29 mouse cellular contexts compared by ENCODE assay signal in genomic region chr14:32508105-32508835, GRCm38 (mm10). TPM values are rescaled to one million over a fixed set of nuclear protein-coding genes. Genes with fewer than 3 reads are reported as not detected.
DNase-seq lines count a peak whose midpoint lies in the region; ATAC-seq and TF ChIP-seq lines count a peak whose summit lies in the region.
"Had no signal": no experiment of that assay in that cellular context is flagged by ENCODE, and none has a peak within 500 bp of the region (broad histone marks: within the 10 kb centered on the region; RNA-seq: fewer than 3 reads in every experiment).

No protein-coding gene starts in this region.

- TF ChIP-seq CTCF in testis, adult 2 months (IDR thresholded peaks at IDR 0.05; ENCODE audit: control insufficient read depth, insufficient read depth, insufficient replicate concordance, low read depth, low read length): no peak

- no peak for DNase-seq in testis, postnatal 14 days (ENCODE audit: low spot score)
- DNase-seq in testis, postnatal 10 days (ENCODE audit: low spot score): peak; percentile 62
- no peak for DNase-seq in left cerebral cortex, postnatal 14 days (ENCODE audit: low spot score in 2 of 2)
- no peak for DNase-seq in heart, postnatal 14 days
- DNase-seq in forebrain, embryonic 14.5 days (ENCODE audit: low spot score): no peak
- DNase-seq: adrenal gland, adult 2 months; B cell, adult 2 months; cerebellum, adult 18-20 months; cerebellum, postnatal 14 days; gastrocnemius, postnatal 10 days; heart, adult 11 months; heart, postnatal 10 days; kidney, adult 2 months; right cerebral cortex, postnatal 4 days had no signal

- intact Hi-C loops in left cerebral cortex, postnatal 14 days (cut with DNase I): no loop called here
- intact Hi-C loops in heart, postnatal 14 days (cut with DNase I): no loop called here

- WGBS in liver, embryonic 15.5 days (ENCODE audit: insufficient replicate concordance): 14% methylated on average over 10 of the region's 10 CpGs
- 77% methylated on average over 10 of the region's 10 CpGs for WGBS in forebrain, embryonic 14.5 days

- no peak for TF ChIP-seq POLR2A in testis, adult 2 months (IDR thresholded peaks at IDR 0.05; ENCODE audit: control insufficient read depth, low read depth, low read length)

- no peaks in the 10 kb centered on the region for H3K9me3 ChIP-seq in liver, embryonic 15.5 days (replicated peaks)
- no peaks in the 10 kb centered on the region for H3K9me3 ChIP-seq in forebrain, embryonic 14.5 days (replicated peaks; ENCODE audit: control insufficient read depth, low read length)
- H3K9me3 ChIP-seq: embryonic facial prominence, embryonic 13.5 days; forebrain, embryonic 13.5 days; limb, embryonic 10.5 days; neural tube, embryonic 13.5 days; stomach, embryonic 15.5 days had no signal

- peak overlapping the region; percentile 30; the same call in 1 of the 2 replicates for H3K4me2 ChIP-seq in liver, embryonic 15.5 days
- no peak overlapping the region for H3K4me2 ChIP-seq in forebrain, embryonic 14.5 days (ENCODE audit: low read length)
- H3K4me2 ChIP-seq: embryonic facial prominence, embryonic 13.5 days; forebrain, embryonic 13.5 days; heart, embryonic 11.5 days; neural tube, embryonic 13.5 days; stomach, embryonic 15.5 days had no signal

- H3K27ac ChIP-seq in testis, adult 2 months (ENCODE audit: control insufficient read depth, insufficient read depth, low read depth, low read length): peak overlapping the region; percentile 63
- H3K27ac ChIP-seq in liver, embryonic 15.5 days (replicated peaks): no peak overlapping the region
- H3K27ac ChIP-seq in forebrain, embryonic 14.5 days (ENCODE audit: low read depth, low read length): no peak overlapping the region
- H3K27ac ChIP-seq: embryonic facial prominence, embryonic 13.5 days; forebrain, embryonic 13.5 days; kidney, postnatal 0 days; limb, embryonic 10.5 days; neural tube, embryonic 13.5 days; stomach, embryonic 15.5 days had no signal

- peak overlapping the region; percentile 82 for H3K4me3 ChIP-seq in testis, adult 2 months (ENCODE audit: control insufficient read depth, low read depth, low read length)
- H3K4me3 ChIP-seq in liver, embryonic 15.5 days (replicated peaks): no peak overlapping the region
- H3K4me3 ChIP-seq in forebrain, embryonic 14.5 days (ENCODE audit: low read depth, low read length): no peak overlapping the region
- H3K4me3 ChIP-seq: embryonic facial prominence, embryonic 13.5 days; erythroblast, embryonic 14.5 days; forebrain, embryonic 13.5 days; limb, embryonic 10.5 days; myocyte; neural tube, embryonic 13.5 days; stomach, embryonic 15.5 days had no signal

- no peak overlapping the region for H3K9ac ChIP-seq in liver, embryonic 15.5 days
- H3K9ac ChIP-seq in forebrain, embryonic 14.5 days (ENCODE audit: low read length): no peak overlapping the region
- H3K9ac ChIP-seq: embryonic facial prominence, embryonic 13.5 days; forebrain, embryonic 13.5 days; neural tube, embryonic 13.5 days; stomach, embryonic 15.5 days had no signal

- H3K4me1 ChIP-seq in testis, adult 2 months (ENCODE audit: control insufficient read depth, insufficient read depth, low read length): peaks cover 4% of the 10 kb centered on the region; the same call in 1 of the 2 replicates
- peaks cover 20% of the 10 kb centered on the region for H3K4me1 ChIP-seq in liver, embryonic 15.5 days (replicated peaks)
- H3K4me1 ChIP-seq in forebrain, embryonic 14.5 days (ENCODE audit: control insufficient read depth, insufficient read depth, low read length): no peaks in the 10 kb centered on the region
- H3K4me1 ChIP-seq: stomach, embryonic 15.5 days had no signal

- H3K27me3 ChIP-seq in testis, adult 2 months (ENCODE audit: control insufficient read depth, insufficient read depth, low read length): no peaks in the 10 kb centered on the region
- no peaks in the 10 kb centered on the region for H3K27me3 ChIP-seq in liver, embryonic 15.5 days
- H3K27me3 ChIP-seq in forebrain, embryonic 14.5 days (replicated peaks; ENCODE audit: control insufficient read depth, insufficient read depth, low read length): no peaks in the 10 kb centered on the region
- H3K27me3 ChIP-seq: embryonic facial prominence, embryonic 13.5 days; forebrain, embryonic 13.5 days; neural tube, embryonic 13.5 days; stomach, embryonic 15.5 days had no signal

- H3K36me3 ChIP-seq in testis, adult 2 months (ENCODE audit: control insufficient read depth, insufficient read depth, low read length): no peaks in the 10 kb centered on the region
- no peaks in the 10 kb centered on the region for H3K36me3 ChIP-seq in liver, embryonic 15.5 days (replicated peaks)
- H3K36me3 ChIP-seq in forebrain, embryonic 14.5 days (ENCODE audit: control insufficient read depth, insufficient read depth, low read length): no peaks in the 10 kb centered on the region
- H3K36me3 ChIP-seq: embryonic facial prominence, embryonic 13.5 days; limb, embryonic 10.5 days; neural tube, embryonic 13.5 days; stomach, embryonic 15.5 days had no signal

- peak; percentile 38 for ATAC-seq in granulocyte monocyte progenitor cell, adult 5-6 weeks (replicated peaks; ENCODE audit: poor library complexity, severe bottlenecking)
- no peak for ATAC-seq in liver, embryonic 15.5 days (ENCODE audit: insufficient read depth)
- no peak for ATAC-seq in forebrain, embryonic 14.5 days
- ATAC-seq: forebrain, embryonic 13.5 days; midbrain, embryonic 16.5 days had no signal

RNA-seq across cellular contexts. Expression of gene Ercc6, which starts 5.1 kb away (rescaled TPM):
- 5.5 and 8.0 TPM in 2 replicates for polyA plus RNA-seq in testis, adult 2 months (2012; rRNA removed)
- total RNA-seq in granulocyte monocyte progenitor cell, adult 5-6 weeks (2014; fragmentation: Nextera tagmentation): 26.8 TPM in 2 replicates
- total RNA-seq in granulocyte monocyte progenitor cell, adult 5-6 weeks (2017): 28.2 and 29.3 TPM in 2 replicates
- 5.6 and 6.0 TPM in 2 replicates for polyA plus RNA-seq in liver, embryonic 15.5 days (2015; fragmentation: Nextera tagmentation; extraction: Ambion mirVana)
- 10 to 100 TPM; 17.6 to 22.6 TPM for total RNA-seq in left cerebral cortex, postnatal 14 days (2021)
- total RNA-seq in heart, postnatal 14 days (2021): 1 to 10 TPM; 6.0 to 6.1 TPM
- 14.8 and 24.2 TPM in 2 replicates for polyA plus RNA-seq in forebrain, embryonic 14.5 days (2014; fragmentation: Nextera tagmentation; extraction: Ambion mirVana)

RNA-seq across cellular contexts. Expression of gene Chat, which starts 42.5 kb away (rescaled TPM):
- 0.05 and 0.10 TPM in 2 replicates for polyA plus RNA-seq in testis, adult 2 months (2012; rRNA removed)
- not detected in 2 replicates for total RNA-seq in granulocyte monocyte progenitor cell, adult 5-6 weeks (2014; fragmentation: Nextera tagmentation)
- not detected in 2 replicates for total RNA-seq in granulocyte monocyte progenitor cell, adult 5-6 weeks (2017)
- not detected in 2 replicates for polyA plus RNA-seq in liver, embryonic 15.5 days (2015; fragmentation: Nextera tagmentation; extraction: Ambion mirVana)
- total RNA-seq in left cerebral cortex, postnatal 14 days (2021): 1 to 10 TPM; 1.1 to 1.2 TPM
- not detected for total RNA-seq in heart, postnatal 14 days (2021)
- not detected in 2 replicates for polyA plus RNA-seq in forebrain, embryonic 14.5 days (2014; fragmentation: Nextera tagmentation; extraction: Ambion mirVana)
- total RNA-seq: adrenal gland, adult 2 months; gastrocnemius, postnatal 10 days; heart, postnatal 10 days; liver, adult 2 months had no signal
- polyA plus RNA-seq: adrenal gland, adult 2 months; erythroblast, embryonic 14.5 days; heart, embryonic 11.5 days; kidney, adult 2 months; kidney, postnatal 0 days; limb, embryonic 10.5 days; liver, adult 2 months; myocyte; thymus, postnatal 0 days had no signal

RNA-seq across cellular contexts. Expression of gene Slc18a3, which starts 43.6 kb away (rescaled TPM):
- 3.0 and 3.1 TPM in 2 replicates for polyA plus RNA-seq in testis, adult 2 months (2012; rRNA removed)
- not detected in 2 replicates for total RNA-seq in granulocyte monocyte progenitor cell, adult 5-6 weeks (2014; fragmentation: Nextera tagmentation)
- total RNA-seq in granulocyte monocyte progenitor cell, adult 5-6 weeks (2017): not detected in 2 replicates
- not detected in 2 replicates for polyA plus RNA-seq in liver, embryonic 15.5 days (2015; fragmentation: Nextera tagmentation; extraction: Ambion mirVana)
- 1 to 10 TPM; 2.1 to 2.5 TPM for total RNA-seq in left cerebral cortex, postnatal 14 days (2021)
- total RNA-seq in heart, postnatal 14 days (2021): not detected
- 0.84 and 1.3 TPM in 2 replicates for polyA plus RNA-seq in forebrain, embryonic 14.5 days (2014; fragmentation: Nextera tagmentation; extraction: Ambion mirVana)
- total RNA-seq: adrenal gland, adult 2 months; gastrocnemius, postnatal 10 days; heart, postnatal 10 days; liver, adult 2 months had no signal
- polyA plus RNA-seq: erythroblast, embryonic 14.5 days; heart, embryonic 11.5 days; kidney, adult 2 months; kidney, postnatal 0 days; limb, embryonic 10.5 days; liver, adult 2 months; myocyte; thymus, postnatal 0 days had no signal
